Mouse (Mus musculus) heart, postnatal 14 days (tissue): ENCODE measurements around the gene Gm5678. TPM values are rescaled to one million over a fixed set of nuclear protein-coding genes. Genes with fewer than 3 reads are reported as not detected.
"Not testable (repeated sequence)": the region's sequence is repeated elsewhere in the genome, so short reads cannot be mapped to it uniquely, and the experiment has no call there.

Source experiments
- DNase-seq, 2 experiments: peaks; one replicate each; pipeline ENCODE4 v3.0.0; 2021 to 2022
- intact Hi-C: fragments of 180-260 bp; cut with DNase I; formaldehyde crosslinking; loops from one replicate; pipeline ENCODE4 v1.15.1; 2025
- total RNA-seq, 2 experiments: library from RNA; stranded (reverse); gene quantifications; 2 replicates each; pipeline ENCODE4 v1.2.3; 2021

The Gm5678 gene
- total RNA-seq, 2 experiments from 2014 or later = 1.3 TPM

GRCm38 (mm10) chr16:93606146-93606545 is 21.8 kb upstream of the Gm5678 start:
- intact Hi-C loops = no loop called here
- DNase-seq = no peak

DNA sequence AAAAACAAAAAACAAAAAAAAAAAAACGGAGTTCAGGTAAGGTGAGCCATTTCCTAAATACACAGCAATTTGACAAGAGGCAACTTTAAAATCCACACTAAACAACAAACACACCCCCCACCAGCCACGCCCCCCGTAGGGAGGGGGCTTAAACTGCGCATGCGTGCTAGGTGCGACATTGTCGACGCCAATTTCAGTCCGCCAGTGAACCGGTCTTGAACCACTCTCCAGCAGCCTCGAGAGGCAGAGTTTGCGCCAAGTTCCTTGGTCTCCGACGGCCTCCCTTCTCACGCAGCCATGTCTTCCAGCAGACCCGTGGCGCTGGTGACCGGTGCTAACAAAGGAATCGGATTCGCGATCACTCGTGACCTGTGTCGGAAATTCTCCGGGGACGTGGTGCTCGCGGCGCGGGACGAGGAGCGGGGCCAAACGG is 20.2 kb upstream of the Gm5678 start:
- intact Hi-C loops = no loop called here
- DNase-seq = peak; percentile 84 to 87

DNA sequence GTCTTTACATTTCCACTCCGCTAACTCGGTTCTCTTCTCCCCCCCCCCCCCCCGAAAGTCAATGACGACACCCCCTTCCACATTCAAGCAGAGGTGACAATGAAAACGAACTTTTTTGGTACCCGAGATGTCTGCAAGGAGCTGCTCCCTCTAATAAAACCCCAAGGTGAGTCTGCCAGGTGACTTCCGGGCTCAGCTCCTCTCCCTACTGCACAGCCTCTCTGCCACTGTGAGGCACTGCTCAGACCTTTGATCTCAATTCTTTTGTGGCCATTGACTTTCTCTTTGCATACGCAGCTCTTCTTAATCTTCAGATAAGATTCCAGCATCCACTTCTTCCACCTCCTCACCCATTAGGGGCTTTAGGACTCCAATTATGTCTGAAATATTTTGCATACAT is 19.2 kb upstream of the Gm5678 start:
- intact Hi-C loops = no loop called here
- DNase-seq = no peak

GRCm38 (mm10) chr16:93609796-93610195 is 18.1 kb upstream of the Gm5678 start:
- intact Hi-C loops = loop anchor here (10.0 kb wide), 1 partner anchor 155 kb away; no protein-coding TSS in a partner anchor

GRCm38 (mm10) chr16:93610961-93611360 is 16.9 kb upstream of the Gm5678 start:
- intact Hi-C loops = loop anchor here (10.0 kb wide), 1 partner anchor 154 kb away; no protein-coding TSS in a partner anchor
- no peak for DNase-seq

More at GRCm38 (mm10) chr16:93609796-93610195, 18.1 kb upstream of the Gm5678 start:
- DNase-seq = no peak

DNA sequence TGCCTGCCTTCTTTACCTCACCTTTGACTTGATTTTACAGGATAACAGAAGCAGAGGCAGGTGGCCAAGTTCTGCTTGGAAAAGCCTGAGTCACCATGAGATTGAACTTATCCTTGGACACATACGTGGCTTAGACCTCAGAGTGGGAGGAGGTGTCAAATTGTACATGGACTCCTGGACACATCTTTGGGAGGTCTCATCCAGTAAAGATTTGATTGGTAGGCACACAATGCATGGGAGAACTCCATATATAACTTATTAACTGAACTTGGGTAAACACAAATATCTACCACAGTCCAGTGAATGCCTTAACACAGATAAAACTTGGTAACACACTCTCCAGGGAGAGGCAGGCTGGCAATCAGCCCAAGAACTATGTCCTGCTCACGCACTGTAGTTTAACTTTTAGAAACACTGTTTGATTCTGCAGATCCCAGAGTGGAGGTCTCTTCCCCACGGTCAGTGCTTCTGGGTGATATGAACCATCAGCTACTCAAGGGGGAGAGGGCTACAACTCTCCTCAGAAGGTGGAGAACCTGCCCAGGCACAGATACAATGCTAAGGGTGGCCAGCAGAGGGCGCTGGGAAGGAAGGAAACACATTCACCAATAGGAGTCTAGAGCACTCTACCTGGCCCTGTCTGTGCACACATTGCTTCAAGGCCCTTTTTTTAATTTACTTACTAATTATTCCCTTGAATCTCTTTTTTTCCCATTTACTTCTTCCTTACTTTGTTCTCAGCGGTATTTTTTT is 12.6 kb upstream of the Gm5678 start:
- intact Hi-C loops = loop anchor here (10.0 kb wide), 1 partner anchor 150 kb away; no protein-coding TSS in a partner anchor
- peak; percentile 62 to 74 for DNase-seq

- intact Hi-C loops, DNase-seq: not testable (repeated sequence)
Measured at GRCm38 (mm10) chr16:93623759-93624158, 4.1 kb upstream of the Gm5678 start.

- no peak for DNase-seq
Measured at GRCm38 (mm10) chr16:93624671-93625070, 3.2 kb upstream of the Gm5678 start.

DNA sequence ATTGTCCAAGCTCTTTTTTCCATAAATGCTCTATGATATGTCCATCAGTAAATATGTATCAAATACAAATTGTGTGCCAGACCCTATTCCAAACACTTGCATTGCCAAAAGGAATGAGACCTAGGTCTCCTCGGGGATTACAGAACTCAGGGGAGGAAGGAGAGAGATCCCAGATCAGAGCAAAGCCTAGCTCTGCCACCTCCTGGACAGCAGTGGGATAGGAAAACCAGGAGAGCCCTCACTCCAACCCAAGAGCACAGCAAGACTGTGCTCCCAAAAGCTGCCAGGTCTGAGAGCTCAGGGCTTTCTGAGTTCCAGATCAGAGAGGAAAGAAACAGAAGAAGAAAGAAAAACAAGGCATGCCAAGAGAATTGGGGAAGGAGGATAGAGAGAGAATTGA is 1.2 kb upstream of the Gm5678 start:
- intact Hi-C loops = no loop called here
- DNase-seq = peak in 1 of 2 experiments; percentile 30

More at GRCm38 (mm10) chr16:93624671-93625070, 3.2 kb upstream of the Gm5678 start:
- intact Hi-C loops = no loop called here

GRCm38 (mm10) chr16:93644006-93644405 is 16.1 kb downstream of the Gm5678 start:
- intact Hi-C loops = no loop called here
- DNase-seq = no peak

DNA sequence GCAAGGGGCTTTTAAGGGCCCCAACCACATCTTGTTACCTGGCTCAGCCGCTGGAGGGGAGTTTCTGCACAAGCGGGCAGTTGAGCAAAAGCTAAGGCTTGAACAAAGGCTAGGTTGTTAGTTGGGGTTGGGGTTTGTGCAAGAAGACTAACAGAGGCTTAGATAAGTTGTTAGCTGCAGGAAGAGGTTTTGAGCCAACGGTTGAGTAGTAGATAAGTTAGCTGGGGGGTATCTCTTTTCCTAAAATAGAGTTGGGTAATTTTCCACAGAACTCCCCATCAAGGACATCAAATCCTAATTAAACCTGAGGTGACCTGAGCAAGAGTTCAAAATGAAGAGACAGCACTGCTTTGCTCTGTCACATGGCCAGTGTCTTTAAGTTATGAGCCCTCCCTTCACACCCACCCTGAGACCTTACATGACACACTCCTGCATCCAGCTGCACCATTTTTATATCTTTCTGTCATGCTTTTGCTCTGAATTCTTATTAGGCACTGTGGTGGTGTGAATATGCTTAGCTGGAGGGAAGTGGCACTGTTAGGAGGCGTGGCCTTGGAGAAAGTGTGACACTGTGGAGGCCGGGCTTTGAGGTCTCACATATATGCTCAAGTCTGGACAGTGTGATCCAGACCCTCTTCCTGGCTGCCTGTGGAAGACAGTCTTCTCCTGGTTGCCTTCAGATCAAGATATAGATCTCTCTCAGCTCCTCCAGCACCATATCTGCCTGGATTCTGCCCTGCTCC is 20.7 kb downstream of the Gm5678 start:
- intact Hi-C loops = no loop called here
- no peak for DNase-seq

GRCm38 (mm10) chr16:93667976-93668375 is 40.1 kb downstream of the Gm5678 start:
- intact Hi-C loops = no loop called here
- no peak for DNase-seq

GRCm38 (mm10) chr16:93669521-93669920 is 41.6 kb downstream of the Gm5678 start:
- intact Hi-C loops = no loop called here
- no peak for DNase-seq

- DNase-seq, intact Hi-C loops: not testable (repeated sequence)
Measured at GRCm38 (mm10) chr16:93670466-93670865, 42.6 kb downstream of the Gm5678 start.

GRCm38 (mm10) chr16:93671064-93671463 is 43.2 kb downstream of the Gm5678 start:
- no peak for DNase-seq
- intact Hi-C loops = no loop called here

GRCm38 (mm10) chr16:93676376-93676775 is 48.5 kb downstream of the Gm5678 start:
- intact Hi-C loops = no loop called here
- DNase-seq = no peak

DNA sequence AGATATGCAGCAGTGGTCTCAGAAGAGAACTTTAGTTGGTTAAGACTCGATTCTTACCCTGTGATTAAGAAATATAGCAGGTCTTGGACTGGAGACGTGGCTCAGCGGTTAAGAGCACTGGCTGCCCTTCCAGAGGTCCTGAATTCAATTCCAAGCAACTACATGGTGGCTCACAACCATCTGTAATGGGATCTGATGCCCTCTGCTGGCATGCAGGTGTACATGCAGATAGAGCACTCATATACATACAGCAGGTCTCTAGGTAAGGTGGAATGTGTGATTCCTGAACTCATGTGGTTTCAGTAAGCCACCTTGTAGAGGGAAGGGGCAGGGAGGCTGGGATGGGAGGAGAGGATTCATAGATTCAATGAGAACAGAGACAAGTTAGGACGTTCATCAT is 50.3 kb downstream of the Gm5678 start:
- DNase-seq = no peak
- intact Hi-C loops = no loop called here

- DNase-seq = no peak
- intact Hi-C loops = no loop called here
Measured at GRCm38 (mm10) chr16:93679165-93679564, 51.3 kb downstream of the Gm5678 start.
